Mouse (Mus musculus) heart, postnatal 0 days (tissue): ENCODE results near the gene Tor1aip2. TPM values are rescaled to one million over a fixed set of nuclear protein-coding genes. Genes with fewer than 3 reads are reported as not detected.

Experiments
- ATAC-seq: fragments of 200-750 bp; cut with Nextera tagmentation; 2 replicates; pipeline ENCODE4 v1.8.0; 2017; ENCODE audit warnings: low read depth, moderate number of reproducible peaks, moderate library complexity; ENCODE audit not compliant: insufficient read depth
- DNase-seq: peaks from one replicate; pipeline ENCODE4 v3.0.0-alpha.2; 2016; ENCODE audit warnings: low spot score
- H3K27ac ChIP-seq: fragments of 300-500 bp; sonication (generic); 2 replicates; pipeline ENCODE4 v1.5.1; 2014; ENCODE audit warnings: low read depth, mild to moderate bottlenecking
- H3K27me3 ChIP-seq: fragments of 300-500 bp; sonication (generic); 2 replicates; pipeline ENCODE4 v1.6.1; 2014; ENCODE audit warnings: low read length, mixed read lengths; ENCODE audit not compliant: control insufficient read depth, insufficient read depth
- H3K36me3 ChIP-seq: fragments of 300-500 bp; sonication (generic); replicated peaks from 2 replicates; pipeline ENCODE4 v1.6.1; 2014; ENCODE audit warnings: low read length, mixed read lengths; ENCODE audit not compliant: control insufficient read depth, insufficient read depth
- H3K4me1 ChIP-seq: fragments of 300-500 bp; sonication (generic); 2 replicates; pipeline ENCODE4 v1.6.1; 2014; ENCODE audit warnings: antibody characterized with exemption; ENCODE audit not compliant: control insufficient read depth, insufficient read depth
- H3K4me2 ChIP-seq: fragments of 300-500 bp; sonication (generic); 2 replicates; pipeline ENCODE4 v1.6.1; 2014; ENCODE audit warnings: low read depth, mild to moderate bottlenecking, low read length, moderate library complexity
- H3K4me3 ChIP-seq: fragments of 300-500 bp; sonication (generic); 2 replicates; pipeline ENCODE4 v1.5.1; 2014; ENCODE audit warnings: low read depth, low read length
- H3K9ac ChIP-seq: fragments of 300-500 bp; sonication (generic); replicated peaks from 2 replicates; pipeline ENCODE4 v1.6.1; 2014; ENCODE audit warnings: low read depth, low read length, mixed read lengths
- H3K9me3 ChIP-seq: fragments of 300-500 bp; sonication (generic); replicated peaks from 2 replicates; pipeline ENCODE4 v1.6.1; 2016; ENCODE audit warnings: low read length; ENCODE audit not compliant: control insufficient read depth
- CTCF ChIP-seq: IDR thresholded peaks from 2 replicates; pipeline ENCODE4 v1.5.1; 2016; ENCODE audit warnings: antibody characterized with exemption, control low read depth, low read depth
- EP300 ChIP-seq: IDR thresholded peaks from 2 replicates; pipeline ENCODE4 v1.6.1; 2016; ENCODE audit warnings: antibody characterized with exemption, low read depth
- WGBS: fragments of 180-500 bp; shearing (Covaris S2); extraction: QIAGEN DNeasy Blood & Tissue Kit; methylation state at CpG from one replicate; pipeline ENCODE4 v1.1.7; 2014; 5-methylcytosine and 5-hydroxymethylcytosine counted together
- polyA plus RNA-seq: library from polyadenylated mRNA; unstranded; fragments of >200 nt; fragmentation: Nextera tagmentation; extraction: Ambion mirVana; gene quantifications from 2 replicates; pipeline ENCODE4 v1.2.1, GENCODE M21; 2015
- total RNA-seq: library from RNA; depleted of rRNA; stranded (reverse); fragments of >200 nt; gene quantifications from 2 replicates; pipeline ENCODE4 v1.2.3, GENCODE M21; 2014; ENCODE audit warnings: low replicate concordance

Tor1aip2 gene
- total and polyA plus RNA-seq, 2 experiments from 2014 or later = 49.0 to 77.1 TPM

- Histone ChIP-seq H3K27ac (peak overlapping the region; percentile 32), H3K9me3 (no peaks in the 10 kb centered on the region), H3K27me3 (no peaks in the 10 kb centered on the region), H3K4me1 (peaks cover 11% of the 10 kb centered on the region), H3K4me2 (peak overlapping the region; percentile 69), H3K9ac (peak overlapping the region; percentile 52), H3K4me3 (peak overlapping the region; percentile 64), H3K36me3 (peaks cover 22% of the 10 kb centered on the region; the same call in 1 of the 2 replicates)
- ATAC-seq (no peak), DNase-seq (no peak)
- TF ChIP-seq EP300 (no peak), CTCF (no peak)
- WGBS = 20% methylated on average over 7 of the region's 7 CpGs
Observed at GRCm38 (mm10) chr1:156041451-156042241, 6.4 kb downstream of the Tor1aip2 start.

GRCm38 (mm10) chr1:156042481-156042880, 7.3 kb downstream of the Tor1aip2 start:
- no peak for DNase-seq
- Histone ChIP-seq H3K27me3 (no peaks in the 10 kb centered on the region), H3K9me3 (no peaks in the 10 kb centered on the region), H3K4me1 (peaks cover 11% of the 10 kb centered on the region), H3K4me2 (peak overlapping the region; percentile 69), H3K9ac (no peak overlapping the region), H3K27ac (peak overlapping the region; percentile 32; the same call in 1 of the 2 replicates), H3K36me3 (peaks cover 26% of the 10 kb centered on the region), H3K4me3 (peak overlapping the region; percentile 64; the same call in 1 of the 2 replicates)
- ATAC-seq = no peak
- 78% methylated on average over 5 of the region's 5 CpGs for WGBS
- TF ChIP-seq CTCF (no peak), EP300 (no peak)

GRCm38 (mm10) chr1:156043027-156043426, 7.8 kb downstream of the Tor1aip2 start:
- Histone ChIP-seq H3K36me3 (peaks cover 31% of the 10 kb centered on the region), H3K9ac (no peak overlapping the region), H3K4me1 (peaks cover 11% of the 10 kb centered on the region), H3K4me2 (peak overlapping the region; percentile 1; the same call in 1 of the 2 replicates), H3K9me3 (no peaks in the 10 kb centered on the region), H3K4me3 (no peak overlapping the region), H3K27ac (no peak overlapping the region), H3K27me3 (no peaks in the 10 kb centered on the region)
- WGBS = 16% methylated on average over 4 of the region's 4 CpGs
- TF ChIP-seq EP300 = no peak
- peak; percentile 77 for TF ChIP-seq CTCF
- DNase-seq (peak; percentile 83), ATAC-seq (no peak)

- TF ChIP-seq EP300 (no peak), CTCF (no peak)
- H3K9ac ChIP-seq = no peak overlapping the region
- 48% methylated on average over 5 of the region's 5 CpGs for WGBS
- H3K4me2 ChIP-seq = no peak overlapping the region
- H3K36me3 ChIP-seq = peaks cover 42% of the 10 kb centered on the region
- ATAC-seq (no peak), DNase-seq (no peak)
- H3K4me3 ChIP-seq = no peak overlapping the region
- H3K9me3 ChIP-seq = no peaks in the 10 kb centered on the region
- no peak overlapping the region for H3K27ac ChIP-seq
- H3K4me1 ChIP-seq = peaks cover 11% of the 10 kb centered on the region
- H3K27me3 ChIP-seq = no peaks in the 10 kb centered on the region
Observed at GRCm38 (mm10) chr1:156044211-156044611, 9.0 kb downstream of the Tor1aip2 start.

GRCm38 (mm10) chr1:156046688-156047087, 11.5 kb downstream of the Tor1aip2 start:
- 65% methylated on average over 3 of the region's 3 CpGs for WGBS
- no peaks in the 10 kb centered on the region for H3K9me3 ChIP-seq
- TF ChIP-seq EP300 (no peak), CTCF (no peak)
- no peak overlapping the region for H3K4me2 ChIP-seq
- DNase-seq (no peak), ATAC-seq (no peak)
- H3K4me1 ChIP-seq = peaks cover 11% of the 10 kb centered on the region
- peaks cover 64% of the 10 kb centered on the region for H3K36me3 ChIP-seq
- H3K4me3 ChIP-seq = no peak overlapping the region
- no peak overlapping the region for H3K9ac ChIP-seq
- H3K27ac ChIP-seq = no peak overlapping the region
- H3K27me3 ChIP-seq = no peaks in the 10 kb centered on the region

- H3K27me3 ChIP-seq = no peaks in the 10 kb centered on the region
- DNase-seq (no peak), ATAC-seq (no peak)
- no peaks in the 10 kb centered on the region for H3K9me3 ChIP-seq
- H3K27ac ChIP-seq = no peak overlapping the region
- peaks cover 7% of the 10 kb centered on the region for H3K4me1 ChIP-seq
- no peak overlapping the region for H3K9ac ChIP-seq
- WGBS = 72% methylated on average over 2 of the region's 2 CpGs
- H3K36me3 ChIP-seq = peaks cover 36% of the 10 kb centered on the region
- H3K4me2 ChIP-seq = no peak overlapping the region
- TF ChIP-seq EP300 = no peak
- no peak for TF ChIP-seq CTCF
- H3K4me3 ChIP-seq = no peak overlapping the region
Observed at GRCm38 (mm10) chr1:156058207-156058606, 23.0 kb downstream of the Tor1aip2 start.
